Mouse (Mus musculus) kidney, postnatal 0 days (tissue): Measurements from ENCODE around the gene Zfp275. TPM values are rescaled to one million over a fixed set of nuclear protein-coding genes. Genes with fewer than 3 reads are reported as not detected.
"Not testable (repeated sequence)": the region's sequence is repeated elsewhere in the genome, so short reads cannot be mapped to it uniquely, and the experiment has no call there.

Experiments used
- ATAC-seq: fragments of 200-750 bp; cut with Nextera tagmentation; replicated peaks from 2 replicates; pipeline ENCODE4 v1.8.0; 2017; ENCODE audit warnings: low read depth, moderate number of reproducible peaks, moderate TSS enrichment, moderate library complexity; ENCODE audit not compliant: low FRiP score
- DNase-seq: peaks from one replicate; pipeline ENCODE4 v3.0.0-alpha.2; 2016; ENCODE audit warnings: low spot score
- H3K27ac ChIP-seq: fragments of 300-500 bp; sonication (generic); 2 replicates; pipeline ENCODE4 v1.5.1; 2014; ENCODE audit warnings: mild to moderate bottlenecking
- H3K27me3 ChIP-seq: fragments of 300-500 bp; sonication (generic); 2 replicates; pipeline ENCODE4 v1.6.1; 2014; ENCODE audit warnings: low read length, mixed read lengths; ENCODE audit not compliant: insufficient read depth
- H3K36me3 ChIP-seq: fragments of 300-500 bp; sonication (generic); 2 replicates; pipeline ENCODE4 v1.6.1; 2014; ENCODE audit warnings: low read length, mixed read lengths; ENCODE audit not compliant: insufficient read depth
- H3K4me1 ChIP-seq: fragments of 300-500 bp; sonication (generic); replicated peaks from 2 replicates; pipeline ENCODE4 v1.6.1; 2014; ENCODE audit warnings: antibody characterized with exemption, low read length, mixed read lengths; ENCODE audit not compliant: insufficient read depth
- H3K4me2 ChIP-seq: fragments of 300-500 bp; sonication (generic); 2 replicates; pipeline ENCODE4 v1.6.1; 2014; ENCODE audit warnings: mild to moderate bottlenecking, low read length, moderate library complexity, mixed read lengths
- H3K4me3 ChIP-seq: fragments of 300-500 bp; sonication (generic); replicated peaks from 2 replicates; pipeline ENCODE4 v1.5.1; 2014; ENCODE audit warnings: low read depth, low read length
- H3K9ac ChIP-seq: fragments of 300-500 bp; sonication (generic); 2 replicates; pipeline ENCODE4 v1.6.1; 2014; ENCODE audit warnings: low read depth, low read length
- H3K9me3 ChIP-seq: fragments of 300-500 bp; sonication (generic); replicated peaks from 2 replicates; pipeline ENCODE4 v1.6.1; 2016; ENCODE audit warnings: low read length, inconsistent platforms, mixed read lengths
- CTCF ChIP-seq: IDR thresholded peaks from 2 replicates; pipeline ENCODE4 v1.5.1; 2016; ENCODE audit warnings: antibody characterized with exemption, low read depth, mild to moderate bottlenecking, moderate library complexity
- WGBS: fragments of 180-500 bp; shearing (Covaris S2); extraction: QIAGEN DNeasy Blood & Tissue Kit; methylation state at CpG from one replicate; pipeline ENCODE4 v1.1.7; 2014; 5-methylcytosine and 5-hydroxymethylcytosine counted together
- polyA plus RNA-seq: library from polyadenylated mRNA; unstranded; fragments of >200 nt; fragmentation: Nextera tagmentation; extraction: Ambion mirVana; gene quantifications from 2 replicates; pipeline ENCODE4 v1.2.1, GENCODE M21; 2015

Zfp275 gene
- 5.4 and 6.0 TPM in 2 replicates for polyA plus RNA-seq

DNA sequence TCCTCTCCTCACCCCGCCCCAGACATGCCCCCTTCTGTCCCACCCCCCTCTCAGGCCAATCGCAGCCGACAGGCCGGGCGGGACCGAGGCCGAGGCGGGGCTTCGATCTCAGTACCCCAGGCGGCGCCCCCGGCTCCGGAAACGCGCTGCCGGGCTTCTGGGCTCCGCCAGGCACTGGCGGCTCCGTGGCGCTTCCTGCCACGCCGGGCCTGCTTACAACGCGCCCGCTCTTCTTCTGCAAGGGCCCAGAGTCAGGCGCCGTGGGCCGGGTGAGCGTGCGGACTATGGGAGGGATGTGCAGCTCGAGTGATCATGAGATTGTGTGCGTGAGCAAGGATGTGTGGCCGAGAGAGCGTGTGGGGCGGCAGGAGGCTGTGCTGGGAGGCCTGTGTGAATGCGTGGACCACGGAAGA lies at the start of gene Zfp275:
Gene Zfp275 (plus strand): TSS at position 139 of the 413 bp plus-strand sequence.
- Histone ChIP-seq H3K4me3 (peak within 1 kb of the TSS; percentile 55), H3K27me3 (no peaks in the 10 kb centered on the region), H3K27ac (peak within 1 kb of the TSS; percentile 54; the same call in 1 of the 2 replicates), H3K4me2 (peak within 1 kb of the TSS; percentile 51), H3K9me3 (no peaks in the 10 kb centered on the region), H3K9ac (peak within 1 kb of the TSS; percentile 71), H3K36me3 (no peaks in the 10 kb centered on the region), H3K4me1 (no peaks in the 10 kb centered on the region)
- peak; percentile 85 for DNase-seq
- ATAC-seq = peak; percentile 89
- WGBS = 23% methylated on average over 37 of the region's 37 CpGs
- no peak for TF ChIP-seq CTCF

DNA sequence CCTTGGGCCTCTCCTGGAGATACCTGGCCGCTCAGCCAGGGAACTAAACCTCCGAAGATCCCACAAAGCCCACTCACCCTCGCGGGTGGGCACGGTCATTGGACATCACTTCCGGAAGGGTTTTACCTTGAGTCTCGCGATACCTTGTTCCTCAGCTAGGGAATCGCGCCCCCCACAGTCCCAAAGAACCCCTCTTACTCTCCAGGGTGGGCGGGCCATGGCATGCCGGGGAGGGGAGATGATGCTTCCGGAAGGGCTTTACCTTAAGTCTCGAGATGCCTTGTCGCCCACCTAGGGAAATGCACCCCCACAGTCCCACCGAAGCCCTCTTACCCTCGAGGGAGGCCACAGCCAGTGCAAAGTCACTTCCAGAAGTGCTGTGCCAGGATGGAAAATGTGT lies 49.5 kb upstream of the Zfp275 start, which contains the start of the genes Xlr5a and Xlr5c:
Gene Xlr5a (minus strand): TSS at position 101 of the 400 bp plus-strand sequence.
Gene Xlr5c (minus strand): TSS at position 101 of the 400 bp plus-strand sequence.
- H3K27ac ChIP-seq, H3K9ac ChIP-seq, H3K4me3 ChIP-seq, H3K4me2 ChIP-seq, H3K9me3 ChIP-seq, H3K27me3 ChIP-seq, H3K4me1 ChIP-seq, H3K36me3 ChIP-seq, DNase-seq, ATAC-seq: not testable (repeated sequence)
- 94% methylated on average over 13 of the region's 17 CpGs for WGBS

DNA sequence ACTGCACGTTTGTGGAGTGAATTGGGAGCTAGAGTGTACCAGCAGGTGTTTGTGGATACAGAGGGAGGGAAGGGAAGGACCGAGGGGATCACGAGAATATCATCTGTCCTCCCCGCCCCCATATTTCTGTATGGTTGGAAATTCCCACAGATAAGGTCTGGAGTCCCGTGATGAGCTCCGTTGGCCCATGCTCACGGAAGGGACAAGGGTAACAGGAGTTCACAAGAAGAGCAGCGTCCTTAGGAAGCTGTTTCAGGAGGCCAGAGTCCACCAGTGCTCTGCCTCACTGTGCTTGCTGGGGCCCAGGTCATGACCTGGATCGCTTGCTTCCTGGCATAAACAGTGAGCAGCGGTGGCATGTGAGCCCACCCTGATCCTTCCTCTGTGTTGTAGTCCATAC lies 46.7 kb upstream of the Zfp275 start:
- not testable (repeated sequence) for H3K27ac ChIP-seq, ATAC-seq, DNase-seq, H3K4me1 ChIP-seq, H3K9me3 ChIP-seq, H3K4me3 ChIP-seq, H3K27me3 ChIP-seq, H3K36me3 ChIP-seq, H3K9ac ChIP-seq, H3K4me2 ChIP-seq
- WGBS = 61% methylated on average over 6 of the region's 10 CpGs

DNA sequence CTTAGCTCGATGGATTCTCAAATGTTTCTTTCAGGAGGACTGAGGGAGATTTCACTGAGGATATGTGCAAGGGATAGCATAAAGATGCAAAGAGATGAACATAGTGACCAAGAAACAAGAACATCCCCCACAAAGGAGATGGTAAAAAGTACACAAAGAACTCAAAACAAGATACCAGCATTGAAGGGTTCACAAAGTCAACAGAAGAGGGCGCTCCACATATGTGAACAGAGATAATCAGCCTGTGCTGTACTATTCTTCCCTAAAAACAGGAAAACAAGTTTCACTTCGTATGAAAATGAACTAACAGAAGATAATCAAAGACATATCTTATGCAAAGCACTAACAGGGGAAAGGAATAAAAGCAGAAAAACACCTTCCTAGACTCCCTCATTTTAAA lies 29.9 kb upstream of the Zfp275 start:
- ATAC-seq = no peak
- no peaks in the 10 kb centered on the region for H3K4me1 ChIP-seq

DNA sequence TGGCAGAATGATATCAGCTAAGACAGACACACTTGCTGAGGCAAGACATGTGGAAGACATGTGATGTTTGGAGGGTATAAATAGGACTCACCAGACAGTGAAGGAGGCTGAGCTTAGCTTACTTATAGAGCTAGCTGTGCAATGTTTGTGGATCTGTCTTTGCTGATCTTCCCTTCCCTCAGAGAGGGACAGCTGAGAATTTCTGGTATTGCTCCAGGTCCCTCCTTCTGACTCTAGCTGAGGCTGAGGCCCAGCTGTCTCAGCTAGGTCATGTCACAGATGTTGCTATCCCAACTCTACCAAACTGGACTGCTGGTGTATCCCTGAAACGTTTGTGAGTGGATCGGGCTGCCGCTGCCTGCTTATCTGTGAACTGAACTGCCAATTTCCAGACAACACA lies 21.4 kb upstream of the Zfp275 start:
- DNase-seq (no peak), ATAC-seq (no peak)
- Histone ChIP-seq H3K4me3 (no peak overlapping the region), H3K4me2 (no peak overlapping the region), H3K4me1 (no peaks in the 10 kb centered on the region), H3K9ac (no peak overlapping the region), H3K36me3 (no peaks in the 10 kb centered on the region), H3K27ac (no peak overlapping the region), H3K9me3 (no peaks in the 10 kb centered on the region), H3K27me3 (no peaks in the 10 kb centered on the region)
- WGBS = 72% methylated on average over 3 of the region's 3 CpGs
- no peak for TF ChIP-seq CTCF

More for the DNA sequence above, 29.9 kb upstream of the Zfp275 start:
- WGBS = 41% methylated on average over 3 of the region's 3 CpGs
- Histone ChIP-seq H3K27ac (no peak overlapping the region), H3K9me3 (no peaks in the 10 kb centered on the region), H3K4me2 (no peak overlapping the region), H3K36me3 (no peaks in the 10 kb centered on the region), H3K27me3 (no peaks in the 10 kb centered on the region), H3K4me3 (no peak overlapping the region), H3K9ac (no peak overlapping the region)
- peak; percentile 47 for DNase-seq
- peak; percentile 59; the same call in 1 of the 2 replicates for TF ChIP-seq CTCF

DNA sequence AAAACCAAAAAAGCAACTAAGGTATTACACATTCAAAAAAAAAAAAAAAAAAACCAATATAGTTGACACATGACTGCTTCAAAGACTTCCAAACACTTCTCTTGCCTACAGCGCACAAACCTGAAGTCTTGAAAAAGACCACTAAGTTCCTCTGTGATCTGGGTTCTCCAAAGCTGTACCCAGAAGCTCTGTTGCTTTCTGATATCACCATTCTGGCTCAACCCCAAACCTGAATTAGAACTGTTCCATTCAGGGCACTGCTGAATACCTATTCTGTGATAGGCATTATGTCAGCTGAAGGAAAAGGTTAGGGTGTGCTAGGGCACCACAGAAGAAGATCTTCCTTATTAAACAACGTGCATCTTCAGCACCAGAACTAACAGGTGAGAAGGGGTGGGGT lies 15.2 kb upstream of the Zfp275 start:
- Histone ChIP-seq H3K36me3 (no peaks in the 10 kb centered on the region), H3K4me3 (no peak overlapping the region), H3K9me3 (no peaks in the 10 kb centered on the region), H3K4me2 (no peak overlapping the region), H3K27ac (no peak overlapping the region), H3K27me3 (no peaks in the 10 kb centered on the region), H3K9ac (no peak overlapping the region), H3K4me1 (no peaks in the 10 kb centered on the region)
- 77% methylated on average over 2 of the region's 2 CpGs for WGBS
- TF ChIP-seq CTCF = no peak
- no peak for ATAC-seq
- no peak for DNase-seq

DNA sequence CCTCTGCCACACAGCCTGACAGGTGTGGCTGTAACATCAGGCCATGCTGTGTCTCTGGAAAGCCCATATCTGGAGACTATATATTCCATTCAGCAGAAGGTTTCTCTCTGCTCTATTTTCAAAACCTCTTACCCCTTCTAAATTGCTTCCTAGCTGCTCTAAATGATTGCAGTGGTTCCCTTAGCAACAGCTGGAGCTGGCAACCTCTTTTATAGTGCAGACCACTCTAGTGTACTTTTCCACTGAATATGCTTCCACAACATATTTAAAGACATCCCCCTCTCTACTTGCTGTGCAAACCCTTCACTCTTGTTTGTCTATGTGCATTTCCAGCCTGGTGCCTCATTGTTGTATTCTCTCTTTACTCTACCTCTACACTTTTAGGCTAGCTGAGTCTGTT lies 8.9 kb upstream of the Zfp275 start:
- no peak for ATAC-seq
- no peak for TF ChIP-seq CTCF
- H3K4me2 ChIP-seq = no peak overlapping the region

More for the DNA sequence above, 8.9 kb upstream of the Zfp275 start:
- no peak overlapping the region for H3K9ac ChIP-seq
- H3K4me3 ChIP-seq = no peak overlapping the region
- H3K27ac ChIP-seq = no peak overlapping the region
- H3K36me3 ChIP-seq = no peaks in the 10 kb centered on the region
- H3K4me1 ChIP-seq = no peaks in the 10 kb centered on the region
- no peaks in the 10 kb centered on the region for H3K9me3 ChIP-seq
- no peak for DNase-seq
- H3K27me3 ChIP-seq = no peaks in the 10 kb centered on the region
